Mouse (Mus musculus) megakaryocyte, embryonic 14.5 days (primary cell): ENCODE measurements around the gene Nlgn1.

Experiments
- FLI1 ChIP-seq: IDR thresholded peaks from 2 replicates; pipeline ENCODE4 v1.6.1; 2012; ENCODE audit warnings: low read length, inconsistent platforms, mixed read lengths
- GATA1 ChIP-seq: IDR thresholded peaks from 3 replicates; pipeline ENCODE4 v1.6.1; 2012; ENCODE audit warnings: mixed read lengths, low read length, inconsistent platforms, borderline replicate concordance

DNA sequence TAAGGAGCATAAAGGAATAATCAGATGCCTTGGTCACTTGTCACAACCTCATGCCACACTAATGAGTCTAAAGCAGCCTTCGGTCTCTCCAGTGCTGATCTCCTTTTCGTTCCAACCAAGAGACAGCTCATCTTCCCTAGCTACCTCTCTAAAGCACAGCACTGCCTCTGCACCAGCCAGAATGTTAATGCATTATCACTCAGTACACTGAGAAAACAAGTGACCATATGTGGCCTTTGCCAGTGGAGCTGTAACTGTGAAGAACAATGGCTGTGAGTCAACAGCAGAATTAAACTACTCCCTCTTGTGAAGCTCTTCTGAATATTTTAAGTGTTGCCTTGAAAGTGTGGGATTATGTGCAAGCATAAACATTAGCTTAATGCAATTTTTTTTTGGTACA is 14.9 kb downstream of the Nlgn1 start:
- TF ChIP-seq GATA1 (no peak), FLI1 (no peak)
